Mouse (Mus musculus) E14TG2a.4 (cell line): Measurements from ENCODE around the gene Antxr1.

Source experiments
- CTCF ChIP-seq: conservative IDR thresholded peaks from 2 replicates; pipeline ENCODE4 v1.5.1; 2014; ENCODE audit warnings: low read length
- NANOG ChIP-seq: IDR thresholded peaks from 2 replicates; pipeline ENCODE4 v1.6.1; 2014; ENCODE audit warnings: borderline replicate concordance, low read length, mixed read lengths
- POU5F1 ChIP-seq: IDR thresholded peaks from 2 replicates; pipeline ENCODE4 v1.6.1; 2014; ENCODE audit warnings: low read length, borderline replicate concordance

- TF ChIP-seq CTCF (no peak), POU5F1 (no peak), NANOG (no peak)
Measured at GRCm38 (mm10) chr6:87112125-87112524, 223.5 kb downstream of the Antxr1 start.
